Mouse (Mus musculus): Measurements from ENCODE around the gene Clrn2.
"Not testable (repeated sequence)": the region's sequence is repeated elsewhere in the genome, so short reads cannot be mapped to it uniquely, and the experiment has no call there.

Clrn2 gene

GRCm38 (mm10) chr5:45453451-45453850, at the start of gene Clrn2:
Gene Clrn2 (plus strand): TSS chr5:45453751.
- no peak for DNase-seq

DNA sequence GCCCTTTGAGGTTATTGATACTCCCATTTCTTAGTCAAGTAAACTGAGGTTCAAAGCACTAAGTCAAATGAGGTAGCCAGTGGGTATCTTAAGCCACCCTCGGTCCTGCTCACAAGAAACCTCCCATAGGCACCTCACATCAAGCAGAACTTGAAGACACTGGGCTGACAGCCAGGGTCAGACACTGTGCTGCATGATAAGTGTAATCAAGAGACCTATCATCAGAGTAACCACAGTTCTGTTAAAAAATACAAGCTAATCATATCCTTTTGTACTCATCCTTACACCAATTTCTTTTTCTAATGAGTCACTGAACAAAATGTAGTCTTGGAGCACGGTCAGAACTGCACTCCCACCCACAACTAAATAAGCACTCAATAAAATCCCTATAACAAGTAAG, 47.4 kb upstream of the Clrn2 start:
- no peak for DNase-seq

DNA sequence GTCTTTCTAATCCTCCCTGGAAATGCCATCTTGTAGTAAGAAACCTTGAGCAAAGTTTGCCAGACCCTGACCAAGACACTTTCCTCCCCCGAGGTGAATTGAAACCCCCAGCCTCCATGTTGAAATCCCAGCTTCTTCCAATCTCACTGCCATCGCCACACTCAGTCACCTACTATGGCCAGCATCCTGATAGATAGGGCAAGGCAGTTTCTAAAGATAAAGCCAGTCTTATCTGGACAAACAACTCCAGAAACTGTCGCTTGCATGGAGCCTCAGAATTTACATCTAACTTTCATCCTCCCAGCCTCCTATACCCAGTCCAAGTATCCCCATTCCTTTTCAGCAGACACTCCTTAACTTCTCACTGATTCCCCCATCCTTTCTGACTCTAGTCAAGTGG, 37.1 kb upstream of the Clrn2 start:
- no peak for DNase-seq

DNA sequence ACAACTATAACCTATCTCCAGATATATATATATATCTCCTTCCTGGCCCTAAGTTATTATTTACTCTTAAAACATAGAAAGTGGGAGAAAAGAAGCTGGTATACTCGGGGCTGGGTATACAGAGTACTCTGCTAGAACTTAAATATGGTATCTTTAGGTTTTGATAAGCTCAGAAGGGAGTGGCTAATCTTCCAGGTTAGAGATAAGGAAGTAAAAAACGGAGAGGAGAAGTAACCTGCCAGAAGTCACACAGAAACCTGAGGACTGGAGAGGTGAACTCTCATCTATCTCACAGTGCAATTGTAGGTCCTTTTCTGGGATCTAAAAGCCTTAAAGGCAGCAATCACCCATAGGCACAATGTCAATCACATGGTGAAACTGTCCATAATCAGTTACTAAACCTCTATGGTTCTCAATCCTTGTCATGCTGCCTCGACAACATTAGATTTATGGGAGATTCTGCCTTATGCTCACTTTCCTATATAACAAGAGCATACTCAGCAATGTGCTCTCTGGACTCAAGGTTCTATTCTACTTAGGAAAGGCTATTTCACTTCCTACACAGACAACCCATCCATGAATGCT, 35.6 kb upstream of the Clrn2 start:
- no peak for DNase-seq

GRCm38 (mm10) chr5:45419841-45420638, 33.5 kb upstream of the Clrn2 start:
- no peak for DNase-seq

DNA sequence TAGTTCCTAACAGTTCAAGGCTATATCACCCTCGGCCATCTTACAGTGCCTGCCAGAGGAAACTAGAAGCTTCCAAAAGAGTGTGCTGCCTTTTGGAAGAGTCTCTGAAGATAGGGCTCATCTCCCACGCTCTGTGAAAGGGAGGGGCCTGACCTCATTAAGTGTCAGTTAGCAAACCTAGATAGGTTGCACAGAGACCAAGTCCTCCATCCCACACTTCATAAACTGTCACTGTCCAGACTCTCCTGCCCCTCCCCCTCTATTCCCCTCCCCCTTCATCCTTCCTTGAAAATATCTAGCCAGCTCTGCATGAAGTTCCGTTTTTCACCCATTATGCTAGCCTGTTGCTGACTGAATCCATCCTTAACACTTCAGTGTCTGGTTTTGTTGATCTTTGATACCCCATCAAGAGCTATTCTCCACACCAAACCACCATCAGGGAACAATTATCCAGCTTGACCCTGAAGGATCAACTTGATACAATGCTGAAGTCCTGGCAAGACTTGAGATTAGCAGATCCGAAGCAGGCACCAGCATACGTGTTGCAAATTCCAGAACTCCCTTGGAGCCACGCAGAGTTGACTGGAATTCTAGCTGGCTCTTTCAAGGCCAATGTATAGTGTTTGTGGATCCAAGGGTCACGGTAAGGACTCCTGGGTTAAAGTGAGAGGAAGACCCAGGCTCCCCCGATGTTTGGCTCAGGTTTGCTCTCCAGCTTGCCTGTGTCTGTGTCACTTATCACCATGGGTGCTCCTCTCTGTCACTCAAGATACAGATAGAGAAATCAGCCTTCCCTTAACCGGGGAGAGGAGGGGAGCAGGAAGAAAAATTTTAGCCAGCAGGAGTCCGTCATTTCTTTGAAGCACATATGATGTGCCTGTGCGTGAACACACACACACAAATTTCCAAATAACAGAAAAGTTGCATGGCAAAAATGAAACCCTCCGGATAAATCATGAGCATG, 31.4 kb upstream of the Clrn2 start:
- DNase-seq, result no peak

GRCm38 (mm10) chr5:45424021-45424886, 29.3 kb upstream of the Clrn2 start:
- DNase-seq, result no peak

- DNase-seq, result not testable (repeated sequence)
These were observed 27.8 kb upstream of the Clrn2 start for GRCm38 (mm10) chr5:45425771-45426170.

DNA sequence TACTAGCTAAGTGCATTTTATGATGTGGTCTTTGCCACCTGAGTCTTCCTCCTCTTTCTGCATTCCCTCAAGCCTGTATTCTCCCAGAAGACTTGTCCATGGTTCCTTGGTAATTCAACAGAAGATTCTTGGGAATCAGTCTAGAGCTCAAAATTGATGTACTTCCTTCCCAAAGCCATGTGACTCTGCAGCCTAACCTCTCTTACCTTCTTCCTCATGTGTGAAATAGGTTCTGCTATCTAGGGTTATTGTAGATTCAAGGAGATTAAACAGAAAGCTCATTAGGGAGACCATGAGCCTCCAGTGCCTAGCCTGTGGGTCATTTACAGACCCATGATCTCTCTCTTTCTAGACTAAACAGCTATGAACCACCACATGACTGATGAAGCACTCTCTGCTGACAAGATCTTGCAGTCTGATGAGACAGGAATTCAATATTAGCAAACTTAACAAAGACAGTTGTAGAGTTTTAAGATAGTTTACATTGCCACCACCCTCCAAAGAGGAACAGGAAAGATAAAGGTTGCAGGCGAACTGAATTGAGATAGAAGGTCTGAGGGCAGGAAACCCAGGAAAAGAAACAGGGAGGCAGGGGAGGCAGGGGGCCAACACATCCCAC, 27.0 kb upstream of the Clrn2 start:
- DNase-seq, result no peak

- no peak for DNase-seq
These were observed 25.7 kb upstream of the Clrn2 start for GRCm38 (mm10) chr5:45427891-45428290.

DNA sequence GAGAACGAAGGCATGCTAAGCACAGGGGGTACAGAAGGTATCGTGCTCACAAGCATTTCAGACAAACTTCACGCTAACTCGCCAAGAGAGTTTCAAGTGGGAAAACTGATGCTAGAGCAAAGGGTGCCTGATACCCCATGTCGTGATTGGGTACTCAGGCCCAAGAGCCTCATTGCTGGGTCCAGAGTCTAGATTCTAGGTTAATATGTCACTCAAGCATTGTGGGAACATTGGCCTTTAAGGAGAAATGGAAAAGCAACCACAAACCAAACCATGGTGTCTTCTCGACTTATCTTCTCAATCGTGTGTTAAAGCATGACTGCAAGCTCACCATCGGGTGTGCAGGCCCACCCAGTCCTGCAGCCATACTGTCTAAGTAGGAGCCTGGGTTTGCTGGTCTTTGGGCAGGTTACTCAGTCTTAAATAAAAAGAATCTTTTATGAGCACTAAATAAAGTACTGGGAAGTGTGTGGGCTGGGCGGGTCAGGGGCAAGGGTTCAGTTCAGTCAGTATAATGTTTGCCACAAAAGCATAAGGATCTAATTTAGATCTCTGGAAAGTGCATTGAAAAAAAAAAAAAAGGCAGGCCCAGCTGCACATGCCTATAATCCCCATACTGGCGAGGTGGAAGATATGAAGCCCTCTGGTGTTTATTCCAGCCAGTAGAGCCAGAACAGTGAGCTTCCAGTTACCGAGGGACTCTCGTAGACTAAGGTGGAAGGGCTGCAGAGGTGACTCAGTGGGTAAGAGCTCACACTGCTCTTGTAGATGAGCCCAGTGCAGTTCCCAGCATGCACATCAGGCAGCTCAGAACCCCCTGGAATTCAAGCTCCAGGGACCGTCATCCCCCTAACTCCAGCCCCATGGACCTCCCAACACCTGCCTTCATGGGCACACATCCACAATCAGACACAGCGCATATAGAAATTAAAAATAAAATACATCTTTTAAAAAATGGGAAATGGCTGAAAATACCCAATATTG, 17.3 kb upstream of the Clrn2 start:
- DNase-seq, result no peak

- DNase-seq, result no peak
These were observed 15.7 kb upstream of the Clrn2 start for GRCm38 (mm10) chr5:45437826-45438225.

- DNase-seq, result no peak
These were observed 15.2 kb upstream of the Clrn2 start for GRCm38 (mm10) chr5:45438301-45438700.

DNA sequence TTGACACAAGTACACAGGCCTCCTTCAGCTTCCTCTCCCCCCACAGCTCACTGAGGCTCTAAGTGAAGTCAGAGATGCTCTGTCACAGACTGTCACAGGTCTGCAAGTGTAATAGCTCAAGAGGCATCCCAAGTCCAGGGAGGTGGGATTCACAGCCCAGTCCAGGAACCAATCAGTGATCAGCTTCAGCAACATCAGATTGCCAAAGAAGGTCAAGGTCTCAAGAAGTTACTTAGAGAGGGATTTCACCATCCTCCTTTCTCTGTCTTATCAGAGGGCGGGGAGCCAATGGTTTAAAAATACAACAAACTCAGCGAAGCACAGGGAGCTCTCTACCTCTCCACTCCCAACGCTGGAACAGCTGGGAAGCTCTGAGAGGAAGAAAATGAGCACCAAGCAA, 12.4 kb upstream of the Clrn2 start:
- DNase-seq, result no peak

GRCm38 (mm10) chr5:45441745-45442144, 11.8 kb upstream of the Clrn2 start:
- no peak for DNase-seq

DNA sequence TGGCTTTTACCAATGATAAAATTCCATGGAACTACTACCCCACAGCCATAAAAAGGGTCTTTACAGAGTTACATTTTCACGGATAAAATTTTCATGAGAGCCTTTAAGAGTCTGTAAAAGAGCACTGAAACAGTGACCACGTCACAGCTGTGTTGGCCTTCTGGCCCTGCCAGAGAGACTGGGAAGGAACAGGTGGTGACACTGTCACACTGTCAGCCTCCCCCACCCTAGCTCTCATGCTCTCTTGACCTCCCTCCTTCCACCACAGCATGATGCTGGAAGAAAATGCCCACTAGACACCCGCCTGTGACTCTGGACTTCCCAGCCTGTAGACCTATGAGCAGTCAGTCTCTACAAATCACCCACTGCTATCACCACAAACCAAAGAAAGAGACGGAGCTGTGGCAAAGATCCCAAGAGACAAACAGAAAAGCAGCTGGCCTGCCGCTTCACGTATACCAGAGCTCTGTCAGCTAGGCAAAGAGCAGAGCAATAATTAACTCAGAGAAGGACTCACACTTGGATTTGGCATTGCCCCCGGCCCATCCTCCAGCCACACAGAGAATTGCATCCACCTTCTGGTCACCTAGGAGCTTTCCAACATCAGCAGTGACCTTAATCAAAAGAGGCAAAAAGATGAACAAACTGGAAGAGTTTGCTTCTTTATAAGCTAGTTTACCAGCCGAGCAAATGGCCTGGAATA, 9.3 kb upstream of the Clrn2 start:
- no peak for DNase-seq

GRCm38 (mm10) chr5:45448676-45449075, 4.9 kb upstream of the Clrn2 start:
- DNase-seq, result no peak

GRCm38 (mm10) chr5:45449206-45449605, 4.3 kb upstream of the Clrn2 start:
- no peak for DNase-seq

GRCm38 (mm10) chr5:45449831-45450716, 3.5 kb upstream of the Clrn2 start, which contains the start of gene Qdpr:
Gene Qdpr (minus strand): TSS chr5:45450236.
- DNase-seq, result peak; percentile 99
